In genomic region chr10:107389505-107389904, GRCm38 (mm10) we compare ENCODE assay signal across 7 mouse cellular contexts.
DNase-seq lines count a peak whose midpoint lies in the region; ATAC-seq and TF ChIP-seq lines count a peak whose summit lies in the region.

No protein-coding gene starts in this region.

- intact Hi-C loops in left cerebral cortex, adult 2 months (cut with DNase I) = loop anchor here (1.0 to 10.0 kb wide), 3 partner anchors 117 to 775 kb away; no protein-coding TSS in a partner anchor

- no peak overlapping the region for H3K4me2 ChIP-seq in intestine, embryonic 16.5 days (ENCODE audit: low read depth, low read length)
- H3K4me2 ChIP-seq in midbrain, embryonic 15.5 days = no peak overlapping the region

- no peak overlapping the region for H3K4me3 ChIP-seq in intestine, embryonic 16.5 days (ENCODE audit: low read length)
- H3K4me3 ChIP-seq in left cerebral cortex, adult 2 months = no peak overlapping the region
- H3K4me3 ChIP-seq in midbrain, embryonic 15.5 days = no peak overlapping the region

- H3K27me3 ChIP-seq in Patski = no peaks in the 10 kb centered on the region
- H3K27me3 ChIP-seq in intestine, embryonic 16.5 days (replicated peaks; ENCODE audit: control insufficient read depth, insufficient read depth, low read length) = no peaks in the 10 kb centered on the region
- H3K27me3 ChIP-seq in midbrain, embryonic 15.5 days (replicated peaks) = no peaks in the 10 kb centered on the region

- H3K9me3 ChIP-seq in intestine, embryonic 16.5 days (ENCODE audit: control insufficient read depth, low read length) = no peaks in the 10 kb centered on the region
- H3K9me3 ChIP-seq in midbrain, embryonic 15.5 days = no peaks in the 10 kb centered on the region

- H3K27ac ChIP-seq in intestine, embryonic 16.5 days (ENCODE audit: low read length) = no peak overlapping the region
- H3K27ac ChIP-seq in left cerebral cortex, adult 2 months = peak overlapping the region; percentile 16; the same call in 1 of the 2 replicates
- H3K27ac ChIP-seq in midbrain, embryonic 15.5 days = no peak overlapping the region

- POLR2A ChIA-PET in Patski (lab: Charles Lee) = no interaction called here

- CTCF ChIA-PET in Patski (lab: Charles Lee) = interaction anchor here (0.8 to 2.2 kb wide), 9 partner anchors 20 to 457 kb away, joined by 3 to 11 read pairs (median 4); partner anchors contain the start of gene Lin7a

- peak; percentile 92 for ATAC-seq in Patski
- peak; percentile 79 for ATAC-seq in intestine, embryonic 16.5 days
- ATAC-seq in midbrain, embryonic 15.5 days (replicated peaks) = peak; percentile 74; the same call in 1 of the 2 replicates
- ATAC-seq in megakaryocyte progenitor cell, adult 5-6 weeks (replicated peaks; ENCODE audit: poor library complexity) = no peak

- no peaks in the 10 kb centered on the region for H3K36me3 ChIP-seq in intestine, embryonic 16.5 days (ENCODE audit: control insufficient read depth, insufficient read depth, low read length)
- H3K36me3 ChIP-seq in midbrain, embryonic 15.5 days (replicated peaks) = no peaks in the 10 kb centered on the region

- no peaks in the 10 kb centered on the region for H3K4me1 ChIP-seq in intestine, embryonic 16.5 days (ENCODE audit: control insufficient read depth, insufficient read depth, low read length)
- no peaks in the 10 kb centered on the region for H3K4me1 ChIP-seq in midbrain, embryonic 15.5 days

- no peak for DNase-seq in Patski (ENCODE audit: low read depth, low spot score)
- peak; percentile 83 for DNase-seq in cerebellum, adult 11 months
- DNase-seq in forelimb bud, embryonic 11.5 days (ENCODE audit: low read depth, low spot score) = peak; percentile 8
- peak; percentile 51 to 52 for DNase-seq in left cerebral cortex, adult 2 months (ENCODE audit: extremely low spot score in 1 of 2, low spot score in 2 of 2)

- TF ChIP-seq CTCF in Patski (IDR thresholded peaks at IDR 0.05) = peak; percentile 92
- peak; percentile 65 for TF ChIP-seq CTCF in left cerebral cortex, adult 2 months (IDR thresholded peaks at IDR 0.05)

- 45% methylated on average over 4 of the region's 4 CpGs for WGBS in intestine, embryonic 16.5 days
- 52% methylated on average over 4 of the region's 4 CpGs for WGBS in midbrain, embryonic 15.5 days

- in situ Hi-C loops in Patski (cut with MboI; ENCODE audit: low pct_unique_long_range_greater_than_20kb) = loop anchor here (10.0 kb wide), 1 partner anchor 115 kb away; the partner anchor contains the start of gene Lin7a

- H3K9ac ChIP-seq in intestine, embryonic 16.5 days (ENCODE audit: low read depth, low read length) = no peak overlapping the region
- H3K9ac ChIP-seq in midbrain, embryonic 15.5 days = no peak overlapping the region
